Mouse (Mus musculus) large intestine, adult 2 months (tissue): ENCODE measurements around the gene Lrrc59. TPM values are rescaled to one million over a fixed set of nuclear protein-coding genes. Genes with fewer than 3 reads are reported as not detected.

Experiments used
- DNase-seq: peaks from one replicate; pipeline ENCODE4 v3.0.0-alpha.2; 2012; ENCODE audit warnings: low read depth, low spot score
- WGBS: fragments of 180-500 bp; shearing (Covaris S2); methylation state at CpG from one replicate; pipeline ENCODE4 v1.1.7; 2018; 5-methylcytosine and 5-hydroxymethylcytosine counted together
- polyA plus RNA-seq: library from polyadenylated mRNA; depleted of rRNA; stranded (reverse); fragments of >200 nt; gene quantifications from 2 replicates; pipeline ENCODE4 v1.2.3, GENCODE M21; 2012; rRNA removed

Lrrc59 gene
- 165 and 204 TPM in 2 replicates for polyA plus RNA-seq

- WGBS = 3% methylated on average over 41 of the region's 41 CpGs
- peak; percentile 72 for DNase-seq
These were observed at the start of gene Lrrc59 for GRCm38 (mm10) chr11:94629199-94629883. Gene Lrrc59, plus strand, starts transcription at chr11:94629767.

GRCm38 (mm10) chr11:94580111-94580740 is 49.3 kb upstream of the Lrrc59 start:
- WGBS = 57% methylated on average over 5 of the region's 5 CpGs
- DNase-seq = no peak

- DNase-seq = no peak
- 82% methylated on average over 9 of the region's 9 CpGs for WGBS
These were observed 44.5 kb upstream of the Lrrc59 start for GRCm38 (mm10) chr11:94585091-94585490.

GRCm38 (mm10) chr11:94587511-94587910 is 42.1 kb upstream of the Lrrc59 start:
- no peak for DNase-seq
- 87% methylated on average over 6 of the region's 6 CpGs for WGBS

- WGBS = 38% methylated on average over 7 of the region's 7 CpGs
- DNase-seq = peak; percentile 97
These were observed 33.2 kb upstream of the Lrrc59 start for GRCm38 (mm10) chr11:94596311-94596852.

- DNase-seq = peak; percentile 92
These were observed 32.2 kb upstream of the Lrrc59 start for GRCm38 (mm10) chr11:94597319-94597718.

GRCm38 (mm10) chr11:94598437-94599120 is 31.0 kb upstream of the Lrrc59 start:
- WGBS = 35% methylated on average over 6 of the region's 6 CpGs
- no peak for DNase-seq

More at GRCm38 (mm10) chr11:94597319-94597718, 32.2 kb upstream of the Lrrc59 start:
- WGBS = 14% methylated on average over 4 of the region's 4 CpGs

- no peak for DNase-seq
- 52% methylated on average over 7 of the region's 7 CpGs for WGBS
These were observed 29.1 kb upstream of the Lrrc59 start for GRCm38 (mm10) chr11:94600447-94600846.

GRCm38 (mm10) chr11:94601321-94602281 is 28.0 kb upstream of the Lrrc59 start, which contains the start of gene Acsf2:
Gene Acsf2, minus strand, starts transcription at chr11:94601871.
- under 1% methylated on average over 52 of the region's 52 CpGs for WGBS
- no peak for DNase-seq

- 71% methylated on average over 11 of the region's 11 CpGs for WGBS
- no peak for DNase-seq
These were observed 27.1 kb upstream of the Lrrc59 start for GRCm38 (mm10) chr11:94602356-94602955.

- WGBS = 54% methylated on average over 4 of the region's 4 CpGs
- DNase-seq = no peak
These were observed 18.5 kb upstream of the Lrrc59 start for GRCm38 (mm10) chr11:94610744-94611740.

GRCm38 (mm10) chr11:94614603-94615002 is 15.0 kb upstream of the Lrrc59 start:
- no peak for DNase-seq
- 25% methylated on average over 4 of the region's 4 CpGs for WGBS

GRCm38 (mm10) chr11:94615494-94615893 is 14.1 kb upstream of the Lrrc59 start:
- WGBS = 53% methylated on average over 4 of the region's 4 CpGs
- no peak for DNase-seq

- DNase-seq = no peak
- 93% methylated on average over 2 of the region's 2 CpGs for WGBS
These were observed 11.9 kb upstream of the Lrrc59 start for GRCm38 (mm10) chr11:94617646-94618045.

- 47% methylated on average over 6 of the region's 6 CpGs for WGBS
These were observed 8.7 kb upstream of the Lrrc59 start for GRCm38 (mm10) chr11:94620766-94621457.

GRCm38 (mm10) chr11:94621458-94621852 is 8.1 kb upstream of the Lrrc59 start:
- no peak for DNase-seq

More at GRCm38 (mm10) chr11:94620766-94621457, 8.7 kb upstream of the Lrrc59 start:
- DNase-seq = no peak

- WGBS = 76% methylated on average over 2 of the region's 2 CpGs
- DNase-seq = no peak
These were observed 7.4 kb upstream of the Lrrc59 start for GRCm38 (mm10) chr11:94622162-94622561.
